Mouse (Mus musculus) CD4-positive, CD25-positive, alpha-beta regulatory T cell, adult 4 months (primary cell): ENCODE data around the gene Arhgef26. TPM values are rescaled to one million over a fixed set of nuclear protein-coding genes. Genes with fewer than 3 reads are reported as not detected.

Source experiments
- ATAC-seq: one replicate; pipeline ENCODE4 v1.8.0; 2017
- polyA plus RNA-seq, 2 experiments: library from polyadenylated mRNA; unstranded; fragments of 100-300 nt; shearing (Covaris generic); gene quantifications; one replicate each; pipeline ENCODE4 v1.2.1; 2017

The Arhgef26 gene
- polyA plus RNA-seq, 2 experiments from 2014 or later, result 0.27 TPM; not detected in 1

- ATAC-seq, result no peak
Observed at GRCm38 (mm10) chr3:62392636-62393035, 54.5 kb downstream of the Arhgef26 start.

- ATAC-seq, result no peak
Observed at GRCm38 (mm10) chr3:62394284-62394683, 56.1 kb downstream of the Arhgef26 start.

- ATAC-seq, result no peak
Observed at GRCm38 (mm10) chr3:62395368-62395767, 57.2 kb downstream of the Arhgef26 start.

GRCm38 (mm10) chr3:62396109-62396508 lies 58.0 kb downstream of the Arhgef26 start:
- no peak for ATAC-seq

GRCm38 (mm10) chr3:62398094-62398493 lies 60.0 kb downstream of the Arhgef26 start:
- no peak for ATAC-seq

- no peak for ATAC-seq
Observed at GRCm38 (mm10) chr3:62399826-62400746, 61.9 kb downstream of the Arhgef26 start.

- ATAC-seq, result no peak
Observed at GRCm38 (mm10) chr3:62402466-62402865, 64.3 kb downstream of the Arhgef26 start.

- no peak for ATAC-seq
Observed at GRCm38 (mm10) chr3:62404477-62405246, 66.5 kb downstream of the Arhgef26 start.

- no peak for ATAC-seq
Observed at GRCm38 (mm10) chr3:62409555-62410182, 71.5 kb downstream of the Arhgef26 start.

GRCm38 (mm10) chr3:62410491-62410890 lies 72.3 kb downstream of the Arhgef26 start:
- ATAC-seq, result no peak

- ATAC-seq, result no peak
Observed at GRCm38 (mm10) chr3:62412704-62413103, 74.6 kb downstream of the Arhgef26 start.

- ATAC-seq, result no peak
Observed at GRCm38 (mm10) chr3:62414926-62415325, 76.8 kb downstream of the Arhgef26 start.

- ATAC-seq, result no peak
Observed at GRCm38 (mm10) chr3:62417458-62417857, 79.3 kb downstream of the Arhgef26 start.

GRCm38 (mm10) chr3:62418387-62419138 lies 80.4 kb downstream of the Arhgef26 start:
- ATAC-seq, result no peak

- no peak for ATAC-seq
Observed at GRCm38 (mm10) chr3:62433675-62434074, 95.5 kb downstream of the Arhgef26 start.

- no peak for ATAC-seq
Observed at GRCm38 (mm10) chr3:62435923-62436322, 97.8 kb downstream of the Arhgef26 start.

GRCm38 (mm10) chr3:62440431-62440969 lies 102.4 kb downstream of the Arhgef26 start:
- no peak for ATAC-seq

GRCm38 (mm10) chr3:62443582-62444194 lies 105.5 kb downstream of the Arhgef26 start:
- ATAC-seq, result no peak

GRCm38 (mm10) chr3:62446271-62446670 lies 108.1 kb downstream of the Arhgef26 start:
- ATAC-seq, result no peak

- no peak for ATAC-seq
Observed at GRCm38 (mm10) chr3:62447151-62447550, 109.0 kb downstream of the Arhgef26 start.

- no peak for ATAC-seq
Observed at GRCm38 (mm10) chr3:62449871-62450496, 111.8 kb downstream of the Arhgef26 start.
